Mouse (Mus musculus) thymus, adult 2 months (tissue): Measurements from ENCODE around the gene Tbl1xr1. TPM values are rescaled to one million over a fixed set of nuclear protein-coding genes. Genes with fewer than 3 reads are reported as not detected.

Source experiments
- DNase-seq: peaks from one replicate; pipeline ENCODE4 v3.0.0; 2021
- H3K27ac ChIP-seq: fragments of 200-500 bp; 2 replicates; pipeline ENCODE4 v1.5.1; 2012; ENCODE audit warnings: low read length, control low read depth; ENCODE audit not compliant: control insufficient read depth, insufficient read depth
- H3K27me3 ChIP-seq: fragments of 200-500 bp; 2 replicates; pipeline ENCODE4 v1.6.1; 2012; ENCODE audit warnings: mild to moderate bottlenecking, low read length, moderate library complexity, mixed read lengths; ENCODE audit not compliant: control insufficient read depth, insufficient read depth
- H3K36me3 ChIP-seq: fragments of 200-500 bp; 2 replicates; pipeline ENCODE4 v1.6.1; 2012; ENCODE audit warnings: mild to moderate bottlenecking, low read length, moderate library complexity; ENCODE audit not compliant: control insufficient read depth, insufficient read depth
- H3K4me1 ChIP-seq: fragments of 200-500 bp; replicated peaks from 2 replicates; pipeline ENCODE4 v1.6.1; 2012; ENCODE audit warnings: low read length; ENCODE audit not compliant: control insufficient read depth, insufficient read depth
- H3K4me3 ChIP-seq: fragments of 200-500 bp; 2 replicates; pipeline ENCODE4 v1.5.1; 2012; ENCODE audit warnings: mild to moderate bottlenecking, low read length, control low read depth, moderate library complexity; ENCODE audit not compliant: control insufficient read depth, insufficient read depth
- CTCF ChIP-seq: fragments of 200-500 bp; IDR thresholded peaks from 2 replicates; pipeline ENCODE4 v1.5.1; 2012; ENCODE audit warnings: mild to moderate bottlenecking, control low read depth, low read length, moderate library complexity, borderline replicate concordance; ENCODE audit not compliant: control insufficient read depth, poor library complexity, insufficient read depth; ENCODE audit errors: extremely low read depth
- POLR2A ChIP-seq: fragments of 200-500 bp; IDR thresholded peaks from 2 replicates; pipeline ENCODE4 v1.6.1; 2012; ENCODE audit warnings: mild to moderate bottlenecking, low read length, control low read depth, moderate library complexity; ENCODE audit not compliant: control insufficient read depth, poor library complexity, insufficient read depth; ENCODE audit errors: extremely low read depth
- WGBS: fragments of 180-500 bp; shearing (Covaris S2); methylation state at CpG from one replicate; pipeline ENCODE4 v1.1.7; 2018; 5-methylcytosine and 5-hydroxymethylcytosine counted together
- polyA plus RNA-seq: library from polyadenylated mRNA; depleted of rRNA; stranded (reverse); fragments of >200 nt; gene quantifications from 2 replicates; pipeline ENCODE4 v1.2.3, GENCODE M21; 2012

The Tbl1xr1 gene
- polyA plus RNA-seq, 1 experiment, result 53.2 TPM

GRCm38 (mm10) chr3:22089825-22090224, 13.4 kb downstream of the Tbl1xr1 start:
- Histone ChIP-seq H3K4me3 (no peak overlapping the region), H3K36me3 (no peaks in the 10 kb centered on the region), H3K27me3 (no peaks in the 10 kb centered on the region), H3K27ac (no peak overlapping the region), H3K4me1 (peaks cover 31% of the 10 kb centered on the region)
- TF ChIP-seq CTCF (no peak), POLR2A (no peak)
- WGBS, result 19% methylated on average over 3 of the region's 3 CpGs
- no peak for DNase-seq

- TF ChIP-seq POLR2A (no peak), CTCF (no peak)
- WGBS, result 73% methylated on average over 8 of the region's 8 CpGs
- DNase-seq, result no peak
- Histone ChIP-seq H3K27me3 (no peaks in the 10 kb centered on the region), H3K27ac (no peak overlapping the region), H3K36me3 (no peaks in the 10 kb centered on the region), H3K4me3 (no peak overlapping the region), H3K4me1 (peaks cover 31% of the 10 kb centered on the region)
These were observed 14.2 kb downstream of the Tbl1xr1 start for GRCm38 (mm10) chr3:22090431-22091265.

GRCm38 (mm10) chr3:22091266-22091550, 14.8 kb downstream of the Tbl1xr1 start:
- TF ChIP-seq POLR2A (no peak), CTCF (no peak)
- Histone ChIP-seq H3K27me3 (no peaks in the 10 kb centered on the region), H3K4me3 (no peak overlapping the region), H3K36me3 (no peaks in the 10 kb centered on the region), H3K27ac (no peak overlapping the region), H3K4me1 (peaks cover 31% of the 10 kb centered on the region)
- WGBS, result 72% methylated on average over 3 of the region's 3 CpGs
- no peak for DNase-seq

- Histone ChIP-seq H3K4me3 (no peak overlapping the region), H3K27ac (no peak overlapping the region), H3K36me3 (no peaks in the 10 kb centered on the region), H3K27me3 (no peaks in the 10 kb centered on the region), H3K4me1 (peaks cover 31% of the 10 kb centered on the region)
- no peak for TF ChIP-seq CTCF
- TF ChIP-seq POLR2A, result no peak
- DNase-seq, result no peak
- 94% methylated on average over 3 of the region's 3 CpGs for WGBS
These were observed 15.2 kb downstream of the Tbl1xr1 start for GRCm38 (mm10) chr3:22091681-22092080.

- TF ChIP-seq POLR2A (no peak), CTCF (no peak)
- Histone ChIP-seq H3K27me3 (no peaks in the 10 kb centered on the region), H3K4me1 (peaks cover 31% of the 10 kb centered on the region), H3K4me3 (no peak overlapping the region), H3K36me3 (no peaks in the 10 kb centered on the region), H3K27ac (no peak overlapping the region)
- WGBS, result 73% methylated on average over 5 of the region's 5 CpGs
- no peak for DNase-seq
These were observed 16.3 kb downstream of the Tbl1xr1 start for GRCm38 (mm10) chr3:22092784-22093183.

GRCm38 (mm10) chr3:22103986-22104515, 27.6 kb downstream of the Tbl1xr1 start:
- TF ChIP-seq CTCF, result no peak
- no peak for TF ChIP-seq POLR2A
- Histone ChIP-seq H3K4me1 (no peaks in the 10 kb centered on the region; the same call in 1 of the 2 replicates), H3K27me3 (no peaks in the 10 kb centered on the region), H3K36me3 (no peaks in the 10 kb centered on the region), H3K27ac (no peak overlapping the region), H3K4me3 (no peak overlapping the region)
- WGBS, result 89% methylated on average over 5 of the region's 5 CpGs
- no peak for DNase-seq

- no peak for DNase-seq
- Histone ChIP-seq H3K27ac (no peak overlapping the region), H3K36me3 (no peaks in the 10 kb centered on the region), H3K27me3 (no peaks in the 10 kb centered on the region), H3K4me3 (no peak overlapping the region), H3K4me1 (no peaks in the 10 kb centered on the region; the same call in 1 of the 2 replicates)
- WGBS, result 91% methylated on average over 6 of the region's 6 CpGs
- TF ChIP-seq POLR2A, result no peak
- no peak for TF ChIP-seq CTCF
These were observed 29.0 kb downstream of the Tbl1xr1 start for GRCm38 (mm10) chr3:22105471-22105870.
